Mouse (Mus musculus): ENCODE data around the gene Hmgcl. TPM values are rescaled to one million over a fixed set of nuclear protein-coding genes. Genes with fewer than 3 reads are reported as not detected.

Gene Hmgcl
- 76.1 TPM for polyA plus RNA-seq (2014; fragmentation: Illumina TruSeq; extraction: RNeasy Lipid Tissue Mini Kit (QIAGEN cat#74804); ENCODE audit: low read depth, low replicate concordance)

GRCm38 (mm10) chr4:135946278-135946658 lies at the start of gene Hmgcl:
Hmgcl (plus strand) TSS chr4:135946448.

GRCm38 (mm10) chr4:135920304-135921241 lies 25.7 kb upstream of the Hmgcl start, which contains the start of gene Fuca1:
Fuca1 (plus strand) TSS chr4:135920735.

GRCm38 (mm10) chr4:135963457-135964193 lies 17.4 kb downstream of the Hmgcl start, which contains the start of gene Gale:
Gale (plus strand) TSS chr4:135963727.

GRCm38 (mm10) chr4:135972556-135972906 lies 26.3 kb downstream of the Hmgcl start, which contains the start of gene Lypla2:
Lypla2 (minus strand) TSS chr4:135972626.

GRCm38 (mm10) chr4:135986943-135987710 lies 40.9 kb downstream of the Hmgcl start, which contains the start of gene Pithd1:
Pithd1 (minus strand) TSS chr4:135987264.

Other genes starting within 250 kb of the Hmgcl start
- gene Il22ra1, start 218.3 kb upstream of the Hmgcl start, polyA plus RNA-seq (2014; fragmentation: Illumina TruSeq; extraction: RNeasy Lipid Tissue Mini Kit (QIAGEN cat#74804); ENCODE audit: low read depth, low replicate concordance), result 0.24 TPM
- 3.5 TPM for gene Myom3, start 186.7 kb upstream of the Hmgcl start, polyA plus RNA-seq (2014; fragmentation: Illumina TruSeq; extraction: RNeasy Lipid Tissue Mini Kit (QIAGEN cat#74804); ENCODE audit: low read depth, low replicate concordance)
- gene Srsf10, start 90.7 kb upstream of the Hmgcl start, polyA plus RNA-seq (2014; fragmentation: Illumina TruSeq; extraction: RNeasy Lipid Tissue Mini Kit (QIAGEN cat#74804); ENCODE audit: low read depth, low replicate concordance), result 60.1 TPM
- 86.5 TPM for gene Pnrc2, start 72.6 kb upstream of the Hmgcl start, polyA plus RNA-seq (2014; fragmentation: Illumina TruSeq; extraction: RNeasy Lipid Tissue Mini Kit (QIAGEN cat#74804); ENCODE audit: low read depth, low replicate concordance)
- 0.10 TPM for gene Cnr2, start 51.1 kb upstream of the Hmgcl start, polyA plus RNA-seq (2014; fragmentation: Illumina TruSeq; extraction: RNeasy Lipid Tissue Mini Kit (QIAGEN cat#74804); ENCODE audit: low read depth, low replicate concordance)
- gene Fuca1, start 25.7 kb upstream of the Hmgcl start, polyA plus RNA-seq (2014; fragmentation: Illumina TruSeq; extraction: RNeasy Lipid Tissue Mini Kit (QIAGEN cat#74804); ENCODE audit: low read depth, low replicate concordance), result 40.8 TPM
- gene Gale, start 17.3 kb downstream of the Hmgcl start, polyA plus RNA-seq (2014; fragmentation: Illumina TruSeq; extraction: RNeasy Lipid Tissue Mini Kit (QIAGEN cat#74804); ENCODE audit: low read depth, low replicate concordance), result 3.1 TPM
- gene Lypla2, start 26.2 kb downstream of the Hmgcl start, polyA plus RNA-seq (2014; fragmentation: Illumina TruSeq; extraction: RNeasy Lipid Tissue Mini Kit (QIAGEN cat#74804); ENCODE audit: low read depth, low replicate concordance), result 44.9 TPM
- gene Pithd1, start 40.8 kb downstream of the Hmgcl start, polyA plus RNA-seq (2014; fragmentation: Illumina TruSeq; extraction: RNeasy Lipid Tissue Mini Kit (QIAGEN cat#74804); ENCODE audit: low read depth, low replicate concordance), result 22.3 TPM
- 23.9 TPM for gene Eloa, start 75.3 kb downstream of the Hmgcl start, polyA plus RNA-seq (2014; fragmentation: Illumina TruSeq; extraction: RNeasy Lipid Tissue Mini Kit (QIAGEN cat#74804); ENCODE audit: low read depth, low replicate concordance)
- 578 TPM for gene Rpl11, start 107.0 kb downstream of the Hmgcl start, polyA plus RNA-seq (2014; fragmentation: Illumina TruSeq; extraction: RNeasy Lipid Tissue Mini Kit (QIAGEN cat#74804); ENCODE audit: low read depth, low replicate concordance)
- gene Id3, start 197.0 kb downstream of the Hmgcl start, polyA plus RNA-seq (2014; fragmentation: Illumina TruSeq; extraction: RNeasy Lipid Tissue Mini Kit (QIAGEN cat#74804); ENCODE audit: low read depth, low replicate concordance), result 91.9 TPM
- gene E2f2, start 225.9 kb downstream of the Hmgcl start, polyA plus RNA-seq (2014; fragmentation: Illumina TruSeq; extraction: RNeasy Lipid Tissue Mini Kit (QIAGEN cat#74804); ENCODE audit: low read depth, low replicate concordance), result not detected